Mouse (Mus musculus) spleen, adult 2 months (tissue): ENCODE data around the gene Ppp1r16b.

ENCODE experiments used
- CTCF ChIP-seq: fragments of 200-500 bp; IDR thresholded peaks from 2 replicates; pipeline ENCODE4 v1.5.1; 2011; ENCODE audit warnings: mild to moderate bottlenecking, inconsistent platforms; ENCODE audit not compliant: insufficient read depth, insufficient read length, insufficient replicate concordance; ENCODE audit errors: extremely low read depth
- POLR2A ChIP-seq: fragments of 200-500 bp; IDR thresholded peaks from 2 replicates; pipeline ENCODE4 v1.6.1; 2011; ENCODE audit warnings: low read depth, low read length, inconsistent platforms

- no peak for TF ChIP-seq CTCF
- no peak for TF ChIP-seq POLR2A
Observed at GRCm38 (mm10) chr2:158672829-158673228, 7.6 kb downstream of the Ppp1r16b start.
